Mouse (Mus musculus) c-Kit-positive CD71-negative TER-119-negative erythroid progenitor cells, embryonic 14.5 days (primary cell): ENCODE measurements around the gene Zfp90.
A peak's percentile ranks its signal among the peaks of the same experiment; 100 is the strongest.
"Not testable (repeated sequence)": the region's sequence is repeated elsewhere in the genome, so short reads cannot be mapped to it uniquely, and the experiment has no call there.

ENCODE experiments used
- DNase-seq: peaks from one replicate; pipeline ENCODE4 v3.0.0-alpha.2; 2013; ENCODE audit warnings: low read depth

Zfp90 gene

DNA sequence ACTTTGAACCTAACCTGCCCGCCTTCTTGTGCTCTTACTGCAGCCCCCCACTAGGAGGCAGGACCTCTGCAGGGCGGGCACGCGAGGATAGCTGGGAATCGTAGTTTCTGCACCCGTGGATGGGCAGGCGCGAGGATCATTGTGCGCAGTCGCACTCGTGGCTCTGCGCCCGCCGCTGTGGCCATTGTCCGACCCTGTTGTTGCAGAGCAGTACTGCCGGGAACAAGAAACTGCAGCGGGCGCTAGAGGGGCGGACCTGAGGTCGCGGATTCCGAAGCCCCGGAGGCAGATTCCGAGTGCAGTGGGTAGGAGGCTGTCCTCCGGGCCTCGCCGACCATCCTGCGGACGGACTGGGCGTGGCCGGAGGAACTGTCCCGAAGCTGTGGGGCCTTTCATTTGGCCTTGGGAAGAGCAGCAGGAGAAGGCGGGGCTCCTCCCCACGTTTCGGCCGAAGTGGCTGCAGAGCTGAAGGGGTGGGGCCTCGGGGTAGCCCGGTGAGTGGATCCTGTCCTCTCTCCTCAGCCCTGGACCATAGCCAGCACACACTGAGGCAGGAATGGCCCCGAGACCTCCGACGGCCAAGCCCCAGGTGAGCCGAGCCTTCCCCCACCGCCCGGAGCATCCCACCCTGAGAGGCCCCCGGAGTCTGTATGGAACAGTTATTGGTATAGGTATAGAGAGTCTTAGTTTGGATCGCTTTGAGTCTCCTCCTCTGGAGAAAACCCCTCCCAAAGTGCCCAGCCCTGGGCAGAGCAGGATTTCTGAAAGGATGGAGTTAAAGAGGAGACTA, at the start of gene Zfp90:
Zfp90 (plus strand) TSS at position 146 of the 790 bp plus-strand sequence.
- DNase-seq: peak; percentile 85

DNA sequence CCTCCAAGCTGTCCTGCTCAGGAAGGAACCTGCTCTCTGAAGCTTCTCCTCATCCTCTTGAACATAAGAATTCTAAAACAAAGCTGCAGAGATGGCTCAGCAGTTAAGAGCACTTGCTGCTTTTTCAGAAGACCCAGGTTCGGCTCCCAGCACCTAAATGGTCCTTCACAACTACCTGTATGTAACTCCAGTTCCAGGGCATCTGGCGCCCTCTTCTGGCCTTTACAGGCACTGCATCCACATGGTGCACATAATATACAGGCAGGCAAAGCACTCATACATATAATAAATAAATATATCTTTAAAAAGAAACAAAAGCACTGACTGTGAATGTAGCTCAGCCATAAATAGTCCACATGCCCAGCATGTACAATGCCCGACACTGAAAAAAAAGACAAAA, 46.6 kb upstream of the Zfp90 start:
- DNase-seq: no peak

DNA sequence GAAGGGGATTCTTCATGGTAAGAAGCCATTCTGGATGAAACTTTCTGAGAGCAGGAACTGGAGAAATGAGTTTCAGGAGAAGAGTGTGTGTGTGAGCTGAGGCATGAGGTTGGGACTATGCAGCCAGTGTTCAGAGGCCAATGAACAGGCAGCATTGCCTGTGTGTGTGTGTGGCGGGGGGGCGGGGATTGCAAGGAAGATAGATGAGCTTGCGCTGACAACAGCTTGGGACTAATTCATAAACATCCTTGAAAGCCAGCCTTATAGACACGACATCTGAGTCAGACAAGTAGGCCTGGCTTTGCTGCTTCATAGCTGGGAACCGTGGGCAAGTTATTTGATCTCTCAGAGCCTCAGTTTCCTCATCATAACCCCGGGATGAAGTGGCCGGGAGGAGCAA, 46.1 kb upstream of the Zfp90 start:
- DNase-seq: no peak

DNA sequence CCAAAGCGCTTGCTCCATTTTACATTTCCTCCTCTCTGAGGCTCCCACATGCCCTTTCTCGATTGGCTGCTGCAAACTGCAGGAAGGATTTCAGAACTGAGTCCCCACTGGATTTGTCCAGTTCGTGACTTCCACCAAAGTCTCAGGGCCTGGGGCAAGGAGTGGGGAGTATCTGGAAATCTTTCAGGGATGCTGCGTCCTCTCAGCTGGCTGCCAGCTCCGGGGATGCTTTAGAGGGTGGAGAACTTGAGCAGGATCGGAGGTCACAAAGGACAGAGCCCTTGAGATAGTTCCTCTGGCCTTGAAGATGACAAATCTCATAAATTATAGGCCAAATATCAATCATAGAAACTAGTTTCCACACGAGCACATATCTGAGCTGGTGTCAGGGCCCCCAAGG, 39.2 kb upstream of the Zfp90 start:
- no peak for DNase-seq

DNA sequence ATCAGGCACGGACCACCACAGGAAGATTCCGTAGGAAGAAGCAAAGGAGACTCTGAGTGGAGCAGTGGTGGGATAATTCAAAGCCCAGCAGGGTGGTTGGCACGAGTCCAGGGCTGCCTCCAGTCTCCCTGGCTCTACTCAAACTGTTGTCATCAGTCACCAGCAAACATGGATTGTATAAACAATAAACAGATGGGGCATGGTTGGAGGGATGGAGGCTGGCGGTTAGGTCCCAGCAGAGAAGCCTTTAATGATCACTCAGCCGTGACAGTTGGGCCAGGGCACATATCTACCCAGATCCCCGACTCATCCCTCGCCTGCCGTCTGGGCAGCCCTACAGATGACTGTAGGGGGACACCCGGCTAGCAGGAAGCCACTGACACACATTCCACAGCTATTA, 38.3 kb upstream of the Zfp90 start:
- no peak for DNase-seq

DNA sequence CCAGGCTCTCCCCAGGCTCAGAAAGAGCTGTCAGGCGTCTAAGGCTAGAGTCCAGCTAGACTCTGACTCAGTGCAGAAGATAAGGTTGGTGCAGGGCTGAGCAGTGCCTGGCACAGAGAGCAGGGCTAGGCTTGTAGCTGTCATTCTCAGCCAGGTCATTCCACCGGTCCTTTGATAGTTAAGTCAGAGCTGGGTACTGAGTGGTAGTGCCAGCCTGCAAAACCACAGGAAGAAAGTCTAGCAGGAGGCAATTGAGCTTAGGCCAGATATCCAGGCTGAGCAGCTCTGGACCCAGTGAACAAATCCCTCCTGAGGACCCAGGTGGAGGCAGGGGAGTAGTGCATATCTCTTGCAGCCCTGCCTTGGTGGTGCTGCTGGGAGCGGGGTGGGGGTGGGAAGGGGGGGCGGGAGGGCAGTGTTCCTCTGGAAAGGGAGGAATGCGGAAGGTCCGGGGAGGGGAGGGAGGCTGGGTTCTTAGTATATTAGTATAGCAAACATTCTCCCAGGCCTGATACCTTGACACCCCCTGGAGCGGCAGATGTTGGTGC, 36.6 kb upstream of the Zfp90 start:
- no peak for DNase-seq

DNA sequence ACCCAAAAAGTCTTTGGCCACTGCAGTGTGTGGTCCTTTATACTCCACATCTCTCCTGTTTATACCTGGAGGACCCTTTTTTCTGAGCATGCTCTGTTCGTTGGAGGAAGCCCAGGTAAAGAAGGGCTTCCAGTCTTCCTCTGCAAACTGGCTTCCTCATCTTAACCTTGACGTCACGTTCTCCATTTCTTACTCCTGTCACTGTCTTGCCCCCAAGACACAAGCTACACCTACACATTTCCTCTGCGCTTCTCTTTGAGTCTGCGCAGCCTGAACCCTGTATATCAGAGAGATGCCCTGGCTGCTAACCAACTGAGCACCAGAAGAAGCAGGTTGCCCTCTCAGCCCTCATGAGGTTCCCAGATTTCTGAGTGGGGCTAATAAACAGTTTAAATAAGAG, 35.8 kb upstream of the Zfp90 start:
- no peak for DNase-seq

DNA sequence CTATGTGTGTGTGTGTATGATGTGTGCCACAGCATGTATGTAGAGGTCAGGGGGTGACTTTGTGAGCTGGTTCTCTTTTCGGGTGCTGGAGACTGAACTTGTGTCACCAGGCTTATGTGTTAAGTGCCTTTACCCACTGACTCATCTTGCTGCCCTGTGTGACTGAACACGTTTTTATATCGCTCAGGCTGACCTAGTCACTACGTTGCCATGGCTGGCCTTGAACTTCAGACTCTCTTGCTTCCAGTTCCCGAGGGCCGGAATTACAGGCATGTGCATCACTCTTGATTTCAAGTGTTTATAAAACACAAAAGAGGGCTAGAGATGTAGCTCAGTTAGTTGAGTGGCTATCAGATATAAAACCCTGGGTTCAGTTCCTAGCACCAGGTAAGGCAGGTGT, 34.1 kb upstream of the Zfp90 start:
- no peak for DNase-seq

DNA sequence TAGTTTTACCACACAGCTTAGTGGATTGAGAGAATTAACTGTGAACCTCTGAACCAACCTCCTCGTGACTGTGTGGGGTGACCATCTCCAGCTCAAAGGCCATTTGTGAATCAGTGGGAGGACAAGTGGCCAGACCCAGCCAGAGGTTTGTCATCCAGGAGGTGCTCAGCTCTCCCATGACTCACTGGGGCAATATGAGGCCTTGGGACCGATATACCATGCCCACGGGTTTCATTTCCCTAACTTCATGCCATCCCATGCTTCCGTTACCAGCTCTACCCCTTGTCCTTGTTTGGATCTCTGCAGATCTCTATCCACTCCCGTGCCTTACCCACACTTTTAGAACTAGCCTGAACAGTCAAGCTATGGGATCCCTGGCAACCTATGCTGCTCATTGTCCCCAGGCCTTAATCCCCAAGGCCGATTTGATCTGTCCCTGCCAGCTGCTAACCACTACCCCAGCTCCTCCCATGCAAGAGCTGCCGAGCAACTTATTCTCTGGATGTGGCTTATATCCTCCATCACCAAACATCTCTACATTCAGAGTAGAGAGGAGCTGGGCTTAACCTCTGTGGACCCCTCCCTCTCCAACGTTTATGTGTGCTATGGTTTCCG, 27.2 kb upstream of the Zfp90 start:
- DNase-seq: no peak

DNA sequence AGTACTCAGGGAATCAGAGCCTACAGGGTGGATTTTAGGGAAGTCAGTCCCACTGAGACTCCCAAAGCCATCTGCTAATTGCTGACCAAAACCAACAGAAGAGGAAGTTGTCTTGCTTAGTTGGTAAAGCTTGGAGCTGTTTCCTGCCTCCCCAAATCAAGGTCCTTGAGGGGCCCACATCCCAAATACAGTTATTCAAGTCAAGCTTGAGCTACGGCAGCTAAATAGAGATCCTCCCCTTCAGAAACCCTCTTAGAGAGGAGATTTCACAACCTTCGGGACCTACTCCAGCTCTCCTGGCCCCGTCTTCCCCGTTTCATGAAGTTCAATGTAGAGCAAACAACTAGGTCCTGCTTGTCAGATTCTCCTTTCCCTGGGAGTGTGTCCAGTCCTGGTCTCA, 20.6 kb upstream of the Zfp90 start:
- no peak for DNase-seq

DNA sequence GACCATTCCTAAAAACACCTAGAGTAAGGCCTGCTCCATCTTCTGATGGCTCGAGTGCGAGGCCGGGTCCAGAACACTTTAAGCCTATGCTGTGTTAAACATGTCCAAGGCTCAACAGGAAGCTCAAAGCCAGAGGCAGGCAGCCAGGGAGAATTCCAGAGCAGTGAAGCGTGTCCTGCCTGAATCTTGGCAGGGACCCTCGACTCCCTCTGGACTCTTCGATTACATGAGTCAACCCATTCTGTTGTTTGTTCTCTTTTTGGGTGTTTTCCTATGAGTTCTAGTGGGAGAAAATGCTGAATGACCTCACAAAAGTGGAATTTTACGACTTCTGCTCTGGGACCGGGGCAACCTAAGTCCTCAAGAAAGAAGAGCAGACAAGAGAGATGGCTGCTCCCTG, 15.4 kb upstream of the Zfp90 start:
- no peak for DNase-seq

DNA sequence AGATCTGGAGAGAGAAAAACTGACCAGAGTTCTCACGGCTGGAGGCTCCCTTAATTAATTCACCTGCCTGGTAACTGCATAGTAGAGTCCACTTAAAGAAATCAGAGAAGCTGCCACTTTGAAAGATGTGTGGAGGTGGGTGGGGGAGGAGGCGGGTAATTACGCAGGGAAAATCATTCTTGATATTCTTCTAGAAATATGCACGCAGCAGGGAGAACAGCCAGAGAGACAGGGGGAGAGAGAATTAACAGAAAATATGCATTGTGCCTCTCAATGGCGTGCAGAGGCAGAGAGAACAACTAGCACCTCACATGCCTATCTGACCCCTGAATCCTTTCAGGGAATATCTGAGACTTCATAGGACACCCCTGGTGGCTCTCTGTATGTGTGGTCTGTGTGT, 14.9 kb upstream of the Zfp90 start:
- no peak for DNase-seq

DNA sequence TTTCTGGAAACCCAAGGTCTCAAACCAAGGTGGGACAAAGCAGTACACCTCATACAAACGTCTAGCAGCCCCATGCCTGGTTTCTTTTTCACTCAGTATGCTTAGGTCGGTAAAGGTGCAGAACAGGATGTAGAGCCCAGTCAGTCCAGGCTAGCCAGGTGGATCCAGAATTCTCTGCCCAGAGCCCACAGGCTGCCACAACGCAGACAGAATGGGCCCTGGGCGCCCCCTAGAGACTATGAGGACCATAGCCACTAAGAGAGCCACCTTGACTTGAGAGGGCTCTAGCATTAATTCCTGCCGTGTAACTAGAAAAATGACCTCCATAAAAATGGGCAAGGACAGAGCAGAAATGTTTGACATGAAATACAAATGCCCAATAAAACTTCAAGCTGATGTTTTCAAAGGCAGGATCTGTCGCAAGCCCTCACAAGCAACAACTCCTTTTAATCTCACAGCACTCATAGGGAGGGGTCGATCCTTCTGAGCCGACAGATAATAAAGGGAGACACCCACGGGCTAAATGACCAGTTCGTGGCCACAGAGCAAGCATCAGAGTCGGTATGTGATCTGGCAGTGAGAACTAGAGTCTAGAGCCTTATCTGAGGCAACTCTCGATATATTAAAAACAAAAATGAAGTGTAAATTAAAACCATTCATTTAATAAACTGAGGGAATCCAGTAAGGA, 11.7 kb upstream of the Zfp90 start:
- DNase-seq: peak; percentile 28

DNA sequence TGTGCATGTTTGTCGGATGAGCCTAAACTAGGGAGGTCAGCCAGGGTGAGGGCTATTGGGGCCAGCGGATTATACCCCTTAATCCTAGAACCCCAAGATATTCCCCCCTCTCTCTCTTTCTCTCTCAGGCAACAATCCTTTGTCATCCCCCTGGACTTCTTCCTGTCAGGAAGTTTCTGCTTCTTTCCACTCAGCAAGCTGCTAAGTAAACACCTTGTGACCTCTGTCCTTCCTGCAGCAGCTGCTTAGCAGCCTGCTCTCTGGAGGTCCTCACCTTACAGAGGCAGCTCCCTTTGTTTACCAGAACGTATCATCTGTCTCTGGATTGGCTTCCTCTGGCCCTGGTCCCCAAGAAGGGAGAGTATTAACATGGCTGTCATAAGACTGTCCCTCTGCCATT, 10.3 kb upstream of the Zfp90 start:
- no peak for DNase-seq

DNA sequence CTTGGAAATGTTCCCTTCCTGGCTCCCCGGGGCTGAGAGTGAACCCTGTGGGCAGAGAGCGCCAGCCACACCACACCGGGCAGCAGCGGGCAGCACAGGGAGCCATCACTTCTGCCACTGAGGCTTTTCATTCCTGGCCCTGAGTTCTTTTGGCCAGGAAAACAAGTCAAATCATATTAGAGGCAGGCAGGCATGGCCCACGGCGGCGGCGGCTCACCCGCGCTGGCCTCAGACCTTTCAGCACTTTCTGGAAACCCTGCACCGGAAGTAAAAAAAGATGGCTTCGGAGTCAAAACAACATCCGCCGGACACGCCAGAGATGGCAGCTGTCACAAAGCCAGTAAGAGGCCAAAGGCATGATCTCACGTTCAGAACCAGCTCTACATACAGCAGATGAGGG, 9.3 kb upstream of the Zfp90 start:
- no peak for DNase-seq

DNA sequence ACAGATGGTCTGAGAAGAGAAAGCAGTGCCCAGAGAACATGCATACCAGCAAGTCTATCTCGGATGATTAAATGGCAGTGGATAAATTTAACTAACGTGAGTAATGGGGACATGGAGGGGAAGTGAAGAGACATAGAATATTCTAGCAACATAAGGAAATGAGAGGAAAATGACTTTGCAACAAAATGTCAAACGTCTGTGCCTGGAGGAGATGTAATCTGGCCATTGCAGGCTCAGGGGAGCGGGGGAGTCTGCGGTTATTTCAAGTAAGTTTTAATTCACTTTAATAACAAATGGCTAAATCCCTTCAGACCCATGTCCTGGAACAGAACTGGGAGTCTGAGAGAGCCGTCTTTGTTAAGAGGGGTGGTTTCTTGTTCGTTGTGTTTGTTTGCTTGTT, 5.1 kb upstream of the Zfp90 start:
- no peak for DNase-seq

DNA sequence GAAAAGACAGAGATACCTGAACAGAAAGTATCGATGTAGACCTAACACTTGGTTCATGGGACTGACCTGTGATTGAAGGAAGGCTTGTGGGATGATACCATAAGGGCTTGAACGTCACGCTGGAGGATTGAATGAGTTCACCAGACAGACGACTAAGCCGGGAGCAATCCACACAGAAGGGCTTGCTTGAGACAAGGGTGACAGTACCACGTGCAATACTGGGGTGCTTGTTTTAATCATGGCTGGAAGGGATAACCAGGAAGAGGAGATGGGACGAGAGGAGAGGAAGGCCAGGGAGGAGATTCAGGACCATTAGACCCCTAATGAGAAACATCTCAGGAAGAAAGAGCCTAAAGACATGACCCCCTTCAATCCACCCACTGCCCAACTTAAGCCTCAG, 4.6 kb upstream of the Zfp90 start:
- DNase-seq: no peak

DNA sequence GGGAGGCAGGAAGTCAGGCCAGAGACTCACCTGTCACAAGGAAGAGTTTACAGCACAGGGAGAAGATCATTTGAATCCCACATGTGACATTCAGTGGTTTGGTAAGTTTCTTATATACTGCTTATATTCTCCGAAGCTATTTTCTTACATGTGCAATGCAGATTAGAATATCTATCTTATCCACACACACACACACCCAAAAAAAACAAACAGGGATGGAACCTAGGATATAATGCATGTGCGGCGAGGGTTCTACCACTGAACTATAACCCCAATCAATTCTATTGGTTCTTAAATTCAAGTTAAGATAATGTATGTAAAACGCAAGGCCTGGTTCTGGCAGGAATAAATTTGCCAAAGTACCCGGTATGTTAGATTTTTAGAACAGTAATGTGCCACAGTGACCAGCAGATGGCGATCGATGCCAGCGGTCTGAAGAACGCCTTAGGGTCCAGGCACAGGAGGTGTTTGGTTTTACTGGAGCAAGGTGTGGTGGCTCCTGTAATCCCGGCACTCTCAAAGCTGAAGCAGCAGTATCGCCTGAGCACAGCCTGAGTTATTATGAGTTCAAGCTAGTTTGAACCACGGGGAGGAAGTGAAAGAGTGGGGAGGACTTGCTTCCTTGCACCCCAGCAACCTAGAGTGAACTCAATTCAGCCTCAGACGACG, 3.2 kb upstream of the Zfp90 start:
- peak; percentile 63 for DNase-seq

DNA sequence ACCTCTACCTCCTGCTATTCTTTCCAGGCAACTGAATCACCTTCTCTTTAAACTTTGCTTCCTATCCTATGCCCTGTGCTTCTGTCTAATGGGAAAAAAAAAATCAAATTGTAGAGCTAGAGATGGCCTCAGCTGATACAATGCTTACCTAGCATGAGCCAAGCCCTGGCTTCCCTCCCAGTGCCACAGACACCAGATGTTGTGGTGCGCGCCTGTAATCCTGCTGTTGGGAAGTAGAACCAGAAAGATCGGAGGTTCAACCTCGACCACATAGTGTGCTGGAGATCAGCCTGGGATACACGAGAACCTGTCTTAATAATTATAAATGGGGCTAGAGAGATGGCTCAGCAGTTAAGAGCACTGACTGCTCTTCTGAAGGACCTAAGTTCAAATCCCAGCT, 2.6 kb downstream of the Zfp90 start:
- DNase-seq: no peak

DNA sequence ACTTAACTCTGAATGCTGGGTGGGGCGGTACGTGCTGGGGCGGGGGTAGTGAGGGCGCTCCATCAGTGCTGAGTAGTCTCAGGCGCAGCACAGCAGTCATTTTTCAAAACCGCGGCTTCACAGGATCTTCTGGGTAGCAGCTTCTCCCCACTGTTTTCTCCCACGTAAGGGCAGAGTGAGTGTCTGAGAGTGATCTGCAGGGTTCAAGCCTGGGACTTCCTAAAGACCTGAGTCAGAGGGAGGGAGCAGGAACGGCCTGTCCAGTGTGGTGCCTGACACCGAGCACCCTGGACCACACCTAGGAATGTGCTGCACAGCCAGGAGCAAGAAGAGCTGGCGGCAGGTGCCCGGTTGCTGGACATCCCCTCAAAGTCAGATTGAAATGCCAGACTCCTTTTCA, 16.0 kb downstream of the Zfp90 start:
- no peak for DNase-seq

DNA sequence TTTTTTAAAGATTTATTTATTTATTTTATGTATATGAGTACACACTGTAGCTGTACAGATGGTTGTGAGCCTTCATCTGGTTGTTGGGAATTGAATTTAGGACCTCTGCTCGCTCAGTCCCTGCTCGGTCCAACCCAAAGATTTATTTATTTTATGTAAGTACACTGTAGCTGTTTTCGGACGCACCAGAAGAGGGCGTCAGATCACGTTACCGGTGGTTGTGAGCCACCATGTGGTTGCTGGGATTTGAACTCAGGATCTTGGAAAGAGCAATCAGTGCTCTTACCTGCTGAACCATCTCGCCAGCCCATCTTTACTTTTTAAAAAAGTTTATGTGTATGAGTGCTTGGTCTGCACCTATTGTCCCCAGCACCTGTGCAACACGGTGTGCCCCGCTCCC, 16.8 kb downstream of the Zfp90 start:
- DNase-seq: not testable (repeated sequence)

DNA sequence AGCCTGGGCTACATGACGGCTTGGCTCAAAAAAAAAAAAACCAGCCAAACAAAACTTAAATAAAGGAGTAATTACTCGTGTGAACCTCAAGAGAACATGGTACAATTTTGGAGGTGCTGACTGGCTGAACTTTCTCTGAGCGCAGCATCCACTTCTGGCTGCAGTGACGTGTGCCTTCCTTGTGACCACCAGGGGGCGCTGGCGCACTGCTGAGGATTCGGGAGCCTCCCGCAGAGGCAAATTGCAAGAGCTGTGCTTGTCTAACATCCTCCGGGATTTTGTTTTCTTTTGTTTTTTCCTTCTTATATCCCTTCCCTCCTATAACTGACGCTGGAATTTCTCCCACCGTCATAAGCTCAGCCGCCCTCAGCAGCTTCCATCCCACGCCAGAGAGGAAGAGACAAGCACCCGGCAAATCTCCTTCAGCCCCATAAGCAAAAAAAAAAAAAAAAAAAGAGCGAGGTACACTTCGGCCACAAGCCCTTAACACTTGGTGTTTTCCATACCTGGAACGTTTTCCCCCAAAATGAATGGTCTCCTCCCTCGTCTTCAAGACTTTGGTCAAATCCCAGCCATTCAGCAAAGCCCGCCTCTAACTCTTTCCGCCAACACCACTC, 17.9 kb downstream of the Zfp90 start:
- DNase-seq: peak; percentile 63
